11 mouse cellular contexts compared by ENCODE assay signal in the genomic region with DNA sequence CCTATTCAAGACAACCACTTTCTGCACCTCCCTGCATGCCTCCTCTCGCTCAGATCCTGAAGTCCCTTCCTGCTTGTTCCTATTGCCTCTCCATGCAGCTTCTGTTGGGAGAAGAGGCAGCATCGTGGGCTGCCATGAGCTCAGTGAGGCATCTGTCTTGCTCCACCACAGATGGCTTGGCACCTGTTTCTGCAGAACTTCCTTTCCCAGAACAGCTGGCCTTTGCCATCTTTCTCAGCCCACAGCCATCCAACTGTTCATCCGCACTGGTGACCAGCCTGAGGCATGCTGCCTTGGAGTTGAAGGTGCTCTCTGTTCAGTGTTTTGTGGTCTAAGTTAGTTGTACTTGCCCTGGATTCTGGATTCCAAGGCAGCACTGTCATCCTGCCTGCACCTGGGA.
A peak's percentile ranks its signal among the peaks of the same experiment; 100 is the strongest.
DNase-seq lines count a peak whose midpoint lies in the region; ATAC-seq lines count a peak whose summit lies in the region.
"Had no signal": no experiment of that assay in that cellular context is flagged by ENCODE, and none has a peak within 500 bp of the region (broad histone marks: within the 10 kb centered on the region; RNA-seq: fewer than 3 reads in every experiment).

No protein-coding gene starts in this region.

- peaks cover 11% of the 10 kb centered on the region for H3K4me1 ChIP-seq in forebrain, embryonic 13.5 days
- 0 out of 2 replicates have a peak, but pooled peaks cover 2% of the 10 kb centered on the region for H3K4me1 ChIP-seq in forebrain, embryonic 12.5 days
- H3K4me1 ChIP-seq in embryonic facial prominence, embryonic 14.5 days (ENCODE audit: control insufficient read depth, insufficient read depth, low read length), result no peaks in the 10 kb centered on the region
- H3K4me1 ChIP-seq: intestine, embryonic 15.5 days had no signal

- ATAC-seq in forebrain, embryonic 13.5 days, result peak; percentile 58
- ATAC-seq in forebrain, embryonic 12.5 days (ENCODE audit: low FRiP score), result no peak
- ATAC-seq in embryonic facial prominence, embryonic 14.5 days (ENCODE audit: low read depth), result no peak; the same call in 1 of the 2 replicates
- ATAC-seq in erythroid progenitor cell, adult 5-6 weeks (replicated peaks; ENCODE audit: low FRiP score, poor library complexity, severe bottlenecking), result no peak
- ATAC-seq: intestine, embryonic 15.5 days had no signal

- WGBS in forebrain, embryonic 13.5 days, result 71% methylated on average over 3 of the region's 3 CpGs
- WGBS in forebrain, embryonic 12.5 days, result 79% methylated on average over 3 of the region's 3 CpGs
- 85% methylated on average over 3 of the region's 3 CpGs for WGBS in embryonic facial prominence, embryonic 14.5 days

- intact Hi-C loops in heart, postnatal 14 days (cut with DNase I), result no loop called here

- no peak overlapping the region for H3K27ac ChIP-seq in forebrain, embryonic 13.5 days
- no peak overlapping the region for H3K27ac ChIP-seq in forebrain, embryonic 12.5 days
- no peak overlapping the region for H3K27ac ChIP-seq in embryonic facial prominence, embryonic 14.5 days (replicated peaks; ENCODE audit: low read depth, low read length)
- H3K27ac ChIP-seq: heart, adult 2 months; intestine, embryonic 15.5 days; limb, embryonic 13.5 days had no signal

- H3K9ac ChIP-seq in forebrain, embryonic 13.5 days, result no peak overlapping the region
- no peak overlapping the region for H3K9ac ChIP-seq in forebrain, embryonic 12.5 days
- no peak overlapping the region for H3K9ac ChIP-seq in embryonic facial prominence, embryonic 14.5 days (ENCODE audit: low read depth, low read length)
- H3K9ac ChIP-seq: intestine, embryonic 15.5 days; limb, embryonic 13.5 days had no signal

- H3K4me3 ChIP-seq in forebrain, embryonic 13.5 days, result no peak overlapping the region
- H3K4me3 ChIP-seq in forebrain, embryonic 12.5 days (replicated peaks), result no peak overlapping the region
- no peak overlapping the region for H3K4me3 ChIP-seq in embryonic facial prominence, embryonic 14.5 days (ENCODE audit: low read depth, low read length)
- H3K4me3 ChIP-seq: heart, adult 2 months; intestine, embryonic 15.5 days; limb, embryonic 13.5 days had no signal

- H3K4me2 ChIP-seq in forebrain, embryonic 13.5 days, result no peak overlapping the region
- no peak overlapping the region for H3K4me2 ChIP-seq in forebrain, embryonic 12.5 days
- no peak overlapping the region for H3K4me2 ChIP-seq in embryonic facial prominence, embryonic 14.5 days (ENCODE audit: low read depth, low read length)
- H3K4me2 ChIP-seq: intestine, embryonic 15.5 days; limb, embryonic 13.5 days had no signal

- H3K36me3 ChIP-seq in forebrain, embryonic 13.5 days (ENCODE audit: poor library complexity, severe bottlenecking), result no peaks in the 10 kb centered on the region
- no peaks in the 10 kb centered on the region for H3K36me3 ChIP-seq in forebrain, embryonic 12.5 days (replicated peaks)
- no peaks in the 10 kb centered on the region for H3K36me3 ChIP-seq in embryonic facial prominence, embryonic 14.5 days (ENCODE audit: control insufficient read depth, insufficient read depth, low read length)
- H3K36me3 ChIP-seq: intestine, embryonic 15.5 days; limb, embryonic 13.5 days had no signal

- no peaks in the 10 kb centered on the region for H3K27me3 ChIP-seq in forebrain, embryonic 13.5 days
- H3K27me3 ChIP-seq in forebrain, embryonic 12.5 days, result no peaks in the 10 kb centered on the region
- no peaks in the 10 kb centered on the region for H3K27me3 ChIP-seq in embryonic facial prominence, embryonic 14.5 days (replicated peaks; ENCODE audit: control insufficient read depth, insufficient read depth, low read length)
- H3K27me3 ChIP-seq: intestine, embryonic 15.5 days; limb, embryonic 13.5 days had no signal

- no peaks in the 10 kb centered on the region for H3K9me3 ChIP-seq in forebrain, embryonic 13.5 days (replicated peaks)
- H3K9me3 ChIP-seq in forebrain, embryonic 12.5 days, result no peaks in the 10 kb centered on the region
- H3K9me3 ChIP-seq in embryonic facial prominence, embryonic 14.5 days (ENCODE audit: control insufficient read depth, low read length), result 0 out of 2 replicates have a peak, but pooled peaks cover 5% of the 10 kb centered on the region
- H3K9me3 ChIP-seq: intestine, embryonic 15.5 days; limb, embryonic 13.5 days had no signal

- DNase-seq in embryonic facial prominence, embryonic 14.5 days (ENCODE audit: low spot score), result peak; percentile 52
- peak; percentile 73 for DNase-seq in layer of hippocampus, postnatal 10 days (ENCODE audit: low spot score in 2 of 2)
- peak; percentile 38 for DNase-seq in retina, postnatal 1 day
- no peak for DNase-seq in heart, postnatal 14 days
- DNase-seq in T-cell, adult 2 months (ENCODE audit: low spot score), result no peak
- DNase-seq: heart, adult 2 months had no signal

Comparison
In these comparisons a context has a peak if more than half of its experiments do, and no peak if none do; other contexts are left out.
1. DNase-seq: peak in embryonic facial prominence, embryonic 14.5 days (single experiment), layer of hippocampus, postnatal 10 days (2 of 2) and retina, postnatal 1 day (single experiment); none in heart, postnatal 14 days (0 of 2) and T-cell, adult 2 months (single experiment).